In genomic region chr19:17355361-17355760, GRCm38 (mm10) we compare ENCODE assay signal across 10 mouse cellular contexts. TPM values are rescaled to one million over a fixed set of nuclear protein-coding genes. Genes with fewer than 3 reads are reported as not detected.
DNase-seq lines count a peak whose midpoint lies in the region; ATAC-seq lines count a peak whose summit lies in the region.
"Had no signal": no experiment of that assay in that cellular context is flagged by ENCODE, and none has a peak within 500 bp of the region (broad histone marks: within the 10 kb centered on the region; RNA-seq: fewer than 3 reads in every experiment).

No protein-coding gene starts in this region.

- peaks cover 23% of the 10 kb centered on the region for H3K4me1 ChIP-seq in heart, embryonic 15.5 days (replicated peaks)

- peak overlapping the region; percentile 70 for H3K4me3 ChIP-seq in heart, embryonic 15.5 days
- H3K4me3 ChIP-seq in macrophage (ENCODE audit: inconsistent target): peak overlapping the region; percentile 79

- no peak overlapping the region for H3K9ac ChIP-seq in heart, embryonic 15.5 days

- peaks cover 57% of the 10 kb centered on the region for H3K79me2 ChIP-seq in macrophage (ENCODE audit: inconsistent target)

- H3K36me3 ChIP-seq in heart, embryonic 15.5 days: no peaks in the 10 kb centered on the region
- H3K36me3 ChIP-seq in macrophage (ENCODE audit: inconsistent target): no peaks in the 10 kb centered on the region

- ATAC-seq in heart, embryonic 15.5 days (replicated peaks; ENCODE audit: insufficient number of reproducible peaks, insufficient read depth, low FRiP score, low read depth): no peak
- peak; percentile 47 for ATAC-seq in erythroblast, adult 5-6 weeks (replicated peaks; ENCODE audit: low FRiP score, poor library complexity, severe bottlenecking)
- ATAC-seq: Patski had no signal

- no peaks in the 10 kb centered on the region for H3K27me3 ChIP-seq in heart, embryonic 15.5 days
- H3K27me3 ChIP-seq: Patski had no signal

- DNase-seq in heart, postnatal 25 days (ENCODE audit: low spot score): no peak
- peak; percentile 13 for DNase-seq in CD4-positive helper T cell, adult 2 months (ENCODE audit: low read depth, low spot score)
- no peak for DNase-seq in left cerebral cortex, adult 11 months (ENCODE audit: low spot score)
- DNase-seq in layer of hippocampus, adult 8-10 months (ENCODE audit: low spot score in 2 of 2): no peak
- DNase-seq in layer of hippocampus, adult 18-20 months (ENCODE audit: low spot score in 2 of 2): no peak

- intact Hi-C loops in heart, postnatal 25 days (cut with DNase I): loop anchor here (10.0 kb wide), 1 partner anchor 131 kb away; no protein-coding TSS in a partner anchor

- H3K27ac ChIP-seq in heart, embryonic 15.5 days: peak overlapping the region; percentile 40; the same call in 1 of the 2 replicates
- H3K27ac ChIP-seq in macrophage: peak overlapping the region; percentile 71
- H3K27ac ChIP-seq: hindbrain, postnatal 0 days had no signal

- WGBS in heart, embryonic 15.5 days: 16% methylated on average over 4 of the region's 4 CpGs
- WGBS in macrophage (ENCODE audit: missing documents): 2% methylated on average over 4 of the region's 4 CpGs

- H3K9me3 ChIP-seq in heart, embryonic 15.5 days (replicated peaks): no peaks in the 10 kb centered on the region

- H3K4me2 ChIP-seq in heart, embryonic 15.5 days: peak overlapping the region; percentile 85

RNA-seq across cellular contexts. Expression of gene Gcnt1, which starts 17.3 kb away (rescaled TPM):
- polyA plus RNA-seq in heart, embryonic 15.5 days (2015; fragmentation: Nextera tagmentation; extraction: Ambion mirVana): 5.7 and 6.2 TPM in 2 replicates
- 10 to 100 TPM; 13.5 to 15.6 TPM for total RNA-seq in heart, postnatal 25 days (2021)
- total RNA-seq in erythroblast, adult 5-6 weeks (2015; ENCODE audit: low replicate concordance): 228 and 254 TPM in 2 replicates
- 300 and 309 TPM in 2 replicates for total RNA-seq in erythroblast, adult 5-6 weeks (2017; ENCODE audit: low replicate concordance)
- 10 to 100 TPM; 10.4 to 61.8 (median 36.3) TPM for total RNA-seq in macrophage (2018; cell fraction: chromatin; rRNA removed)
- total RNA-seq in macrophage (2018; cell fraction: cytosol; rRNA removed): 10 to 100 TPM; 12.6 to 39.4 (median 26.0) TPM
- total RNA-seq in macrophage (2018; cell fraction: nucleus; rRNA removed): 100 to 1,000 TPM in 1 of 26 experiments, 10 to 100 TPM in 25; 23.8 to 120 (median 42.5) TPM
- 28.4 to 51.9 TPM (median 28.8 TPM) in 3 replicates for polyA plus RNA-seq in macrophage (2018)
- 1 to 10 TPM; 3.4 to 7.7 (median 4.9) TPM for total RNA-seq in layer of hippocampus, adult 8-10 months (2022)
- total RNA-seq in layer of hippocampus, adult 18-20 months (2021): 1 to 10 TPM; 3.1 to 3.5 TPM

RNA-seq across cellular contexts. Expression of gene Rfk, which starts 38.5 kb away (rescaled TPM):
- 70.5 and 78.0 TPM in 2 replicates for polyA plus RNA-seq in heart, embryonic 15.5 days (2015; fragmentation: Nextera tagmentation; extraction: Ambion mirVana)
- 10 to 100 TPM; 62.4 to 64.7 TPM for total RNA-seq in heart, postnatal 25 days (2021)
- 36.8 and 45.3 TPM in 2 replicates for total RNA-seq in erythroblast, adult 5-6 weeks (2015; ENCODE audit: low replicate concordance)
- total RNA-seq in erythroblast, adult 5-6 weeks (2017; ENCODE audit: low replicate concordance): 17.0 and 22.6 TPM in 2 replicates
- 1 to 10 TPM in 25 of 26 experiments, not detected in 1; 1.0 to 6.5 (median 2.3) TPM for total RNA-seq in macrophage (2018; cell fraction: chromatin; rRNA removed)
- 10 to 100 TPM; 27.5 to 43.7 (median 35.1) TPM for total RNA-seq in macrophage (2018; cell fraction: cytosol; rRNA removed)
- total RNA-seq in macrophage (2018; cell fraction: nucleus; rRNA removed): 10 to 100 TPM in 12 of 26 experiments, 1 to 10 TPM in 14; 4.1 to 18.3 (median 8.8) TPM
- polyA plus RNA-seq in macrophage (2018): 34.4 to 49.4 TPM (median 38.9 TPM) in 3 replicates
- total RNA-seq in layer of hippocampus, adult 8-10 months (2022): 10 to 100 TPM; 61.7 to 77.9 (median 67.9) TPM
- 10 to 100 TPM; 60.1 to 64.6 TPM for total RNA-seq in layer of hippocampus, adult 18-20 months (2021)

Comparison
In these comparisons a context has a peak if more than half of its experiments do, and no peak if none do; other contexts are left out.
1. RNA of gene Gcnt1, which starts 17.3 kb away (total RNA-seq): 228 to 309 TPM in erythroblast, adult 5-6 weeks; 13.5 to 15.6 TPM in heart, postnatal 25 days, 3.4 to 7.7 TPM in layer of hippocampus, adult 8-10 months and 3.1 to 3.5 TPM in layer of hippocampus, adult 18-20 months; every median in the first group is over 10 times any median in the second.